Mouse (Mus musculus): ENCODE measurements at regions not wholly inside any gene's neighbourhood (a gene's known extent, or its start where the extent isn't known, plus 50 kb on each side); places are given as distances from the start of the nearest gene placed in this dataset.

DNA sequence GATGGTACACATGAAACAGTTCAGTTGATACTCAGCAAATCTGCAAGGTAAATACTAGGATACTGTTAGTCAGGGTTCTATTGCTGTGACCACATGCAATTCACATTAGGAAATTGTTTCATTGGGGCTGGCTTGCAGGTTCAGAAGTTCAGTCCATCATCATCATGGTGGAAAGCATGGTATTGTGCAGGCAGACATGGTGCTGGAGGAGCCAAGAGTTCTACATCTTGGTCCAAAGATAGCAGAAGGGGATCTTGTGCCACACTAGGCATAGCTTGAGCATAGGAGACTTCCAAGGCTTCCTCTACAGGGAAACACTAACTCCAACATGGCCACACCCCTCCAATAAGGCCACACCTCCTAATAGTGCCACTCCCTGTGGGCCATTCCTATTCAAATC lies 99.1 kb downstream of the Ier5 start:
- TF ChIP-seq GATA1 (IDR thresholded peaks at IDR 0.05; ENCODE audit: low read length) (no peak), TAL1 (IDR thresholded peaks at IDR 0.05; ENCODE audit: low read length) (no peak)
- no peaks in the 10 kb centered on the region for H3K4me1 ChIP-seq (ENCODE audit: control insufficient read depth)
- no peaks in the 10 kb centered on the region for H3K36me3 ChIP-seq (ENCODE audit: control insufficient read depth)
- H3K9me3 ChIP-seq (ENCODE audit: control insufficient read depth, low read length) = no peaks in the 10 kb centered on the region
- H3K27me3 ChIP-seq (ENCODE audit: control insufficient read depth) = peaks cover 4% of the 10 kb centered on the region; the same call in 1 of the 2 replicates
- no peak overlapping the region for H3K4me3 ChIP-seq (replicated peaks)

DNA sequence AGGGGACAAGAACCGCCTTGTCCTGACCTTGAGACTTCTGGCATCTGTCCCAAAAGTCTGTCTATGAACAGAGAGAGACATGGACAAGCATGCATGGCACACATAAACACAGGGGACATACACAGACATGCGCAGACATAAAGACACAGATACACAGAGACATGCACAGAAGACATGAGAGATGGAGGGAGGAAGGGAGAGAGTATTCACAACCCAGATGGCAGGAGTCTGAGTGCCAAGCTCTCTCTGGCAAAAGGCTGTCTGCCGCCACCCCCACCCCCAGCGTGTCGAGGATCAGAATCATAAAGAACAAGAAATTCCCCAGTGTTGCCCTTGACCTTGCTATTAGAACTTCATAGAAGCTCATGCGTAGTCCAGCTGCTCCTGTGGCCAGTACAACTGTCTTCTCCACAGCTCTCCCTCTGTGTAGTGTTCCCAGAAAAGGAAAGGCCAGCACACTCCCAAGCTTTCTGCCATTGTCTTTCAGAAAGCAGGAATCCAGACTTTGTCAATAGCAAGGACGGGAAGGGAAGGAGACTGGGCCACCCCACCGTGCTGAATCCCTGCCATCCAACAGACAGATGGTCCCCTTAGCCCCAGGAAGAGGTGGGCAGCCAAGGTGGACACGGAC lies 99.8 kb downstream of the Ier5 start:
- H3K4me3 ChIP-seq (replicated peaks) = no peak overlapping the region
- H3K27me3 ChIP-seq (ENCODE audit: control insufficient read depth) = no peaks in the 10 kb centered on the region
- no peaks in the 10 kb centered on the region for H3K36me3 ChIP-seq (ENCODE audit: control insufficient read depth)
- TF ChIP-seq GATA1 (IDR thresholded peaks at IDR 0.05; ENCODE audit: low read length) (no peak), TAL1 (IDR thresholded peaks at IDR 0.05; ENCODE audit: low read length) (no peak)
- no peaks in the 10 kb centered on the region for H3K4me1 ChIP-seq (ENCODE audit: control insufficient read depth)
- H3K9me3 ChIP-seq (ENCODE audit: control insufficient read depth, low read length) = no peaks in the 10 kb centered on the region

DNA sequence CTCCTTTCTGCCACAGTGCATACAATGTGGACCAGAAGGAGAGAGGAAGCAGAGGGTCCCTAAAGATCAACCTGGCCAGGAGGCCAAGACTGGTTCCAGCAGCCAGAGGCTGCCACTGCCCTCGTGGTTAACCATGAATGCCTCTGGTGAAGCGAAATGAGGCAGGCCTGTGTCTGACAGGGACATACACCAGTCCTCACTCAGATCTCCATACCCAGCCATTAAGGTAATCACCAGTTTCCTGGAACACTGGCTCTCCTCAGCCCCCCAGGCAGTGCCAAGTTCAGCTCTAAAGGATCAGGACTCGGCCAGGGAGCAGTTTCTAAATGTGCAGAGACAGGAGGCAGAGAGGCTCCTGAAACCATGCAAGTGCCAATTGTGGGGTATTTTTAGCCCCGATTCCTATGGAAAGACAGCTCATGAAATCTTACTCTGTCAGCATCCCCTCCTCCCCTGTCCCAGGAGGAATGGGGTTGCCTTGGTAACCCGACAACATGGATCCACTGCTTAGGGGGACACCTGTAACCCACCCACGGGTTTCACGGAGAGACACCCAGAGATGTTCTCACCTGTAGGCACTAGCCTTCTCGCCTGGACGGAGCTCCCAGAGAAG lies 103.6 kb downstream of the Ier5 start:
- Histone ChIP-seq H3K4me3 (replicated peaks) (no peak overlapping the region), H3K9me3 (ENCODE audit: control insufficient read depth, low read length) (no peaks in the 10 kb centered on the region), H3K36me3 (ENCODE audit: control insufficient read depth) (no peaks in the 10 kb centered on the region), H3K4me1 (ENCODE audit: control insufficient read depth) (no peaks in the 10 kb centered on the region), H3K27me3 (ENCODE audit: control insufficient read depth) (no peaks in the 10 kb centered on the region)
- no peak for TF ChIP-seq GATA1 (IDR thresholded peaks at IDR 0.05; ENCODE audit: low read length)
- no peak for TF ChIP-seq TAL1 (IDR thresholded peaks at IDR 0.05; ENCODE audit: low read length)

DNA sequence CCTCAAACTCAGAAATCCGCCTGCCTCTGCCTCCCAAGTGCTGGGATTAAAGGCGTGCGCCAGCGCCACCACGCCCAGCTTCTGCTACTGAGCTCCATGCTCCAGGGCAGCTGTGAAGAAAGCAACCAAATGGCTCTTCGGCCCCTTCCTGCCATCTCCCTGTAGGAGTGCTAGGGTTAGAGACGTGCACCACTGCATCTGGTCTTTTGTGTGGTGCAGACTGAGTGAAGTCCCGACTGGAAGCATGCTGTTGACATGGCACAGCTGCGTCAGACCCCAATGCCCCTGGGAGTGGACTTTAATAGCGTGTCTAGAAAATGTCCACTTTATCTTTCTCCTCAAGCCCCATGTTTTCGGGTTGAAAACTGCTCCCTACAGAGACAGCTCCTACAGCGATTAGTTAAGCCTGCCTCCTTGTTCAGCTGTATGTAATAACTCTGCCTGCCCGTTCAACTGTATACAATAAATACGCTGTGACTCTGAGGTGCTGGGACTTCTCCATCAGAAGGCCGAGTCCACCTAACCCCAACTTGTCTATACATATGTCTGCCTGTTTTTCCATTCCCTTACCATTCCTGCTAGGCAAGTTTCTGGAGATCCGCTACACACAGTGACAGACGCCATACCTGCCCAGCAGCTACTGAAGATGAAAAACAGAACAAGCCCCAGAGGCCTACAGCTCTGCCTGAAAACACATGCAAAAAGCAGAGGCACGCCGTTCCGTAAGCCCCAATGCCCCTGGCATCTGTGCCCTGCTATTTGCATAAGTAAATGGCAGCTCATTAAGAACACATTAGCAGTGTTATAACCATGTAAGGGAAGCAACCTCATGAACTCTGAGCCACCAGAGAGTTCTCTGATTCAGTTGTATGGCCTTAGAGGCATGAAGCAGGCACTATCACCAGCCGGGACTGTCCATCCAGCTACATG lies 105.2 kb downstream of the Ier5 start:
- TF ChIP-seq GATA1 (IDR thresholded peaks at IDR 0.05; ENCODE audit: low read length) (no peak), TAL1 (IDR thresholded peaks at IDR 0.05; ENCODE audit: low read length) (no peak)
- no peak overlapping the region for H3K4me3 ChIP-seq (replicated peaks)
- H3K27me3 ChIP-seq (ENCODE audit: control insufficient read depth) = no peaks in the 10 kb centered on the region
- H3K36me3 ChIP-seq (ENCODE audit: control insufficient read depth) = no peaks in the 10 kb centered on the region
- no peaks in the 10 kb centered on the region for H3K4me1 ChIP-seq (ENCODE audit: control insufficient read depth)
- H3K9me3 ChIP-seq (ENCODE audit: control insufficient read depth, low read length) = no peaks in the 10 kb centered on the region

DNA sequence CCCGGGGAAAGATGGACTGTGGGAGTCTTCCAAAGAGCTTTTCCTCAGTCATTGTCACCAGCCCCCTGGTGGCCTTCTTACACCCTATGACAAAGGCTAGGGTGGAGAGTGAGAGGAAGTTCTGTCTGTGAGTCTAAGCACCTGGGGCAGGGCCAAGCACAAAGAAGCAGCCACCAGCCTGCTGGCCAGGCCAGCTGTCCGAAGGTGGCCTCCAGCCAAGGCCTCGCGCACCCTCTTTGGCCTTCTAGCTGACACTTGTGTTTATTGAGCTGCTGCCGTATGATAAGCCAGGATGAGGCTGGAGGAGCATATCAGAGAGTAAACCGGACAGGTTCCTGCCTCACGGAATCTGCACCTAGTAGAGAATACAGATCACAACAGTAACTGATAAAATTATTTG lies 99.0 kb upstream of the Cacna1e start:
- H3K9me3 ChIP-seq (ENCODE audit: control insufficient read depth, low read length) = 0 out of 2 replicates have a peak, but pooled peaks cover 2% of the 10 kb centered on the region
- H3K4me1 ChIP-seq (ENCODE audit: control insufficient read depth) = no peaks in the 10 kb centered on the region
- H3K36me3 ChIP-seq (ENCODE audit: control insufficient read depth) = no peaks in the 10 kb centered on the region
- TF ChIP-seq TAL1 (IDR thresholded peaks at IDR 0.05; ENCODE audit: low read length) (no peak), GATA1 (IDR thresholded peaks at IDR 0.05; ENCODE audit: low read length) (no peak)
- H3K4me3 ChIP-seq (replicated peaks) = no peak overlapping the region
- no peaks in the 10 kb centered on the region for H3K27me3 ChIP-seq (ENCODE audit: control insufficient read depth)

DNA sequence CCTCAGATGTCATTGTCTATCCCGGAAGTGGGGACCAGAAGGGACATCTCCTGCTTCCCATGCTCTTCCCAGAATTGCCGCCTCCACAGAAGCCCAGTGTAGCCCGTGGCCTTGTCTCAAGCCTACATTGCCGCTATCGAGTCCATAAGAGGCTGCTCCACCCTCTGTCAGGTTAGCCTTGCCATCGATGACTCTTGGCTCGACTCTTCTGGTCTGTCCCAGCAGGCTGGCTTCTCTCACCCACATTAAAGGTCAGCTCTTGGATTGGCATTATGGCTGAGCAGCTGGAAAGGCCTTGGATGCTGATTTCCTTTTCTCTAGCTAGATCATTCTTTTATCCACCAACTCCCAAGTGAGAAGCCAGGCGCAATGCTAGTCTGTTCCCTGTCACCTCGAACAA lies 98.5 kb upstream of the Cacna1e start:
- Histone ChIP-seq H3K27me3 (ENCODE audit: control insufficient read depth) (no peaks in the 10 kb centered on the region), H3K9me3 (ENCODE audit: control insufficient read depth, low read length) (0 out of 2 replicates have a peak, but pooled peaks cover 2% of the 10 kb centered on the region), H3K4me1 (ENCODE audit: control insufficient read depth) (no peaks in the 10 kb centered on the region), H3K36me3 (ENCODE audit: control insufficient read depth) (no peaks in the 10 kb centered on the region), H3K4me3 (replicated peaks) (no peak overlapping the region)
- TF ChIP-seq TAL1 (IDR thresholded peaks at IDR 0.05; ENCODE audit: low read length) = no peak
- TF ChIP-seq GATA1 (IDR thresholded peaks at IDR 0.05; ENCODE audit: low read length) = no peak

DNA sequence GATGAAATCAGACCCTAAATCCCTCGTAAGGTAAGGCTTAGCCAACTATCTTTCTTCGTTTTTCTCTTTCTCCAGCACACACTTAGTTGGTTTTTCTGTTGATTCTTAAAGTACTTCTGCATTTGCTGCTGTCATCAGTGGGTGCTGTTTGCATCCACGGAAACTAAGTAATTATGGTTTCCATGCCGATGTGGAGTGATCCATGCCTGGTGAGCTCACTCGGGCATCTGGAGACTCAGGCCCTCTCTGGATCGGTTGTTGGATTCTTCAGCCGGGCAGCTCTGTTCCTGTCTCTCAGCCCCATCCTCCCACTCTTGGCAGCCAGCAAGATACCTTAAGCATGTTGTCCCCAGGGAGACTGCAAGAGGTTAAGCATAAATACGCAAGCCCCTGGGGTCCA lies 97.4 kb upstream of the Cacna1e start:
- H3K27me3 ChIP-seq (ENCODE audit: control insufficient read depth) = no peaks in the 10 kb centered on the region
- TF ChIP-seq GATA1 (IDR thresholded peaks at IDR 0.05; ENCODE audit: low read length) (no peak), TAL1 (IDR thresholded peaks at IDR 0.05; ENCODE audit: low read length) (no peak)
- H3K36me3 ChIP-seq (ENCODE audit: control insufficient read depth) = no peaks in the 10 kb centered on the region
- no peak overlapping the region for H3K4me3 ChIP-seq (replicated peaks)
- H3K9me3 ChIP-seq (ENCODE audit: control insufficient read depth, low read length) = no peaks in the 10 kb centered on the region
- H3K4me1 ChIP-seq (ENCODE audit: control insufficient read depth) = no peaks in the 10 kb centered on the region

DNA sequence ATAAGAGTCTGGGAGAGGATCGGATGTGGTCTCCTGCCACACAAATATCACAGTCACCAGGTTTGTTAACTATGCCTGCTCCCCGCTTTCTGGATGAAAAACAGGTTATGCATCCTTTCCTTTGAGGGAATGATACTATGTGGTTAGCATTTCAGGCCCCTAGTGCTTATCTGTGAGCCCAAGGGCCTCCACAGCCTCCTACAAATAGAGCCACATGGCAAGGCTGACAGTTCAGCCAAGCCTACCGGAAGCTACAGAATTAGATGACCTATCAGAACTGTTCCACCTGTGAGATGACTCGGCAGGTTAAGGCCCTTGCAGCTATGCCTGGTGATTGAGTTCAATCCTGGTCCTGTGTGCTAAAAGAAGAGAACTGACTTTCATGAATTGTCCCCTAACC lies 91.4 kb upstream of the Cacna1e start:
- Histone ChIP-seq H3K4me3 (replicated peaks) (no peak overlapping the region), H3K36me3 (ENCODE audit: control insufficient read depth) (no peaks in the 10 kb centered on the region), H3K9me3 (ENCODE audit: control insufficient read depth, low read length) (peaks cover 5% of the 10 kb centered on the region; the same call in 1 of the 2 replicates), H3K4me1 (ENCODE audit: control insufficient read depth) (no peaks in the 10 kb centered on the region), H3K27me3 (ENCODE audit: control insufficient read depth) (no peaks in the 10 kb centered on the region)
- TF ChIP-seq TAL1 (IDR thresholded peaks at IDR 0.05; ENCODE audit: low read length) = no peak
- no peak for TF ChIP-seq GATA1 (IDR thresholded peaks at IDR 0.05; ENCODE audit: low read length)

DNA sequence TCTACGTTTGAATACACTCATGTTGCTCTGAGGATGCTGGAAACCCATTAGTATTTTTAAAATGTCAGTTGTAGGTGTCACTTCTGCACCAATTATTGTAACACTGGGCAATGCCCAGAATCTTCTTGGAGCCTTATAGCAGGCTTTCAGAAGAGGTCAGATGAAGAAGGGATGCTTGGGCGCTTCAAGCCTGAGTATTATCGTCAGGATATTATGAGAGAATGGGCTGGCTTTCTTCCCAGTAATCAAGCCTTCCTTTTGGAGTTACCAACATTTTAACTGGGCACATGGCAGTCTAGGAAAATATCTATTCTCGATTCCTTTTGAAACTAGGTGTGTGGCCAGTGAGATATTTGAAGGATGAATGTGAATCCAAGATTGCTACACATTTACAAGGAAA lies 77.0 kb upstream of the Cacna1e start:
- Histone ChIP-seq H3K27me3 (ENCODE audit: control insufficient read depth) (no peaks in the 10 kb centered on the region), H3K36me3 (ENCODE audit: control insufficient read depth) (no peaks in the 10 kb centered on the region), H3K4me1 (ENCODE audit: control insufficient read depth) (no peaks in the 10 kb centered on the region), H3K4me3 (replicated peaks) (no peak overlapping the region), H3K9me3 (ENCODE audit: control insufficient read depth, low read length) (peaks cover 5% of the 10 kb centered on the region)
- no peak for TF ChIP-seq GATA1 (IDR thresholded peaks at IDR 0.05; ENCODE audit: low read length)
- TF ChIP-seq TAL1 (IDR thresholded peaks at IDR 0.05; ENCODE audit: low read length) = no peak

Data from erythroblast, embryonic 14.5 days (primary cell).